Mouse (Mus musculus) heart, embryonic 13.5 days (tissue): ENCODE results near the gene Bmp8b. TPM values are rescaled to one million over a fixed set of nuclear protein-coding genes. Genes with fewer than 3 reads are reported as not detected.
A peak's percentile ranks its signal among the peaks of the same experiment; 100 is the strongest.

Source experiments
- ATAC-seq: fragments of 200-750 bp; cut with Nextera tagmentation; 2 replicates; pipeline ENCODE4 v1.8.0; 2017; ENCODE audit warnings: moderate TSS enrichment; ENCODE audit not compliant: insufficient number of reproducible peaks, low FRiP score, low TSS enrichment; ENCODE audit errors: extremely low read depth
- H3K27ac ChIP-seq: fragments of 300-500 bp; sonication (generic); replicated peaks from 2 replicates; pipeline ENCODE4 v1.5.1; 2015; ENCODE audit warnings: moderate library complexity, mild to moderate bottlenecking, inconsistent platforms
- H3K27me3 ChIP-seq: fragments of 300-500 bp; sonication (generic); replicated peaks from 2 replicates; pipeline ENCODE4 v1.6.1; 2015; ENCODE audit warnings: mild to moderate bottlenecking, inconsistent platforms
- H3K36me3 ChIP-seq: fragments of 300-500 bp; sonication (generic); 2 replicates; pipeline ENCODE4 v1.6.1; 2015; ENCODE audit warnings: mild to moderate bottlenecking, inconsistent platforms
- H3K4me1 ChIP-seq: fragments of 300-500 bp; sonication (generic); 2 replicates; pipeline ENCODE4 v1.6.1; 2015; ENCODE audit warnings: inconsistent platforms
- H3K4me2 ChIP-seq: fragments of 300-500 bp; sonication (generic); 2 replicates; pipeline ENCODE4 v1.6.1; 2015; ENCODE audit warnings: inconsistent platforms, mild to moderate bottlenecking, moderate library complexity
- H3K4me3 ChIP-seq: fragments of 300-500 bp; sonication (generic); 2 replicates; pipeline ENCODE4 v1.5.1; 2015; ENCODE audit warnings: moderate library complexity, mild to moderate bottlenecking, inconsistent platforms
- H3K9ac ChIP-seq: fragments of 300-500 bp; sonication (generic); 2 replicates; pipeline ENCODE4 v1.6.1; 2015; ENCODE audit warnings: inconsistent platforms, mild to moderate bottlenecking, moderate library complexity
- H3K9me3 ChIP-seq: fragments of 300-500 bp; sonication (generic); 2 replicates; pipeline ENCODE4 v1.6.1; 2016; ENCODE audit warnings: inconsistent platforms
- WGBS: fragments of 180-500 bp; shearing (Covaris S2); methylation state at CpG from one replicate; pipeline ENCODE4 v1.1.7; 2015; ENCODE audit warnings: mixed read lengths; 5-methylcytosine and 5-hydroxymethylcytosine counted together
- polyA plus RNA-seq: library from polyadenylated mRNA; unstranded; fragments of >200 nt; fragmentation: Nextera tagmentation; extraction: Ambion mirVana; gene quantifications from 2 replicates; pipeline ENCODE4 v1.2.1, GENCODE M21; 2015

The Bmp8b gene
- polyA plus RNA-seq = 0.08 and 0.15 TPM in 2 replicates

DNA sequence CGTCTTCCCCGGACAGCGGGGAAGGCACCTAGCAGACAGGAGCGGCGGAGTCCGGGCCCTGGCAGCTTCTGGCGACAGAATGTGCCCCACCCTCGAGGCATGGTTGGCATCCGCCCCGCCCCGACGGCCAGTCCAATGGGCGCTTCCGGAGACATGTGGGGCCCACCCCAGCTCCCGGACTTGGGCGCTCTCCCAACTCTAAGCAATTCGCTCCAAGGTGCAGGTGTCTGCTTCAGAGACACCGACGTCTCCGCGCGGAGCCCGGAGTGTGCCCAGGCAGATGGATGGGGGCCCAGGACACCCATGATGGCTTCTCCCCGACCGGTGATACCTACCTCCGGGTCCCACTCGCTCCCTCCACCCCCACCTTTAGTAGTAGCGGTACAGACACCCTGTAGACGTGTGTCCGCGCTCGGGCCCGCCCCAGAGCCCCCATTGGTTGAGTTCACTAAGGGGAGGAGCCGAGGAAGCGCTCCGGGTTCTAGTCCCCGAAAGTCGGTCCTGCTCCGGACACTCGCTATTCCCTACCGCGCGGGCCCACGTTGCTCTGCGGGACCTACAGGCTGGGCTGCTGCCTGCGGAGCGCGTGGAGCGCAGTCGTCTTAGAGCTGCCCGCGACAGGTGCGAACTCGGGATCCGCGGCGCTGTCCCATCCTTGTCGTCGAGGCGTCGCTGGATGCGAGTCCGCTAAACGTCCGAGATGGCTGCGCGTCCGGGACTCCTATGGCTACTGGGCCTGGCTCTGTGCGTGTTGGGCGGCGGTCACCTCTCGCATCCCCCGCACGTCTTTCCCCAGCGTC lies at the start of gene Bmp8b:
TSS of gene Bmp8b (plus strand) at position 515 of the 800 bp plus-strand sequence.
- peaks cover 78% of the 10 kb centered on the region for H3K27me3 ChIP-seq
- ATAC-seq = no peak
- H3K9ac ChIP-seq = peak within 1 kb of the TSS; percentile 34; the same call in 1 of the 2 replicates
- WGBS = 4% methylated on average over 75 of the region's 75 CpGs
- H3K36me3 ChIP-seq = no peaks in the 10 kb centered on the region
- peak within 1 kb of the TSS; percentile 43 for H3K4me3 ChIP-seq
- peak within 1 kb of the TSS; percentile 66 for H3K4me2 ChIP-seq
- H3K4me1 ChIP-seq = peaks cover 11% of the 10 kb centered on the region
- no peaks in the 10 kb centered on the region for H3K9me3 ChIP-seq
- no peak within 1 kb of the TSS for H3K27ac ChIP-seq

DNA sequence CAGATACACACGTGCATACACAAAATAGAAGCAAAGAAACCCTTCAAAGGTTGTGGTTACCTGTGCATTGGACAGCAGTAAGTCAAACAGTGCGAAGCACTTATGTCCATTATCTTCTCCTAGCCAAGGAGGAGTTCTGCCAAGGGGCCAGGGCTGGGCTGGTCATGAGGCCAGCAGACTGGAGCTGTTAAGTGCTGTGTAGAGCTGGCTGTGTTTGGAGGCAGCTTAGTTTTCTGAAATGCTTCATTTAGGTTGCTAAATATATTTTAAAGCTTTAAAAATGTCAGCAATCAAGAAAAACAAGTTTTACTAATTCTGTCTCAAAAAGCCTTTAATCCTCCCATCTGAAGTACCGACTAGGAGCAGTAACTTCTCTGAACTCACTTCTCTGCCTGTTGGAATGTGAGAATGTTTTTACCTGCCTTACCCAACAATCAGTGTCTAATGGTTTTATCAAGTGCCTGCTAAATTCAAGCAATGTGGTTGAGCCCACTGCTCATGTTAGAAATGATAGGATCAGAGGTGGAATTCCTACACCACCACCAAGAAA lies 48.3 kb upstream of the Bmp8b start:
- WGBS = 72% methylated on average over 3 of the region's 3 CpGs

DNA sequence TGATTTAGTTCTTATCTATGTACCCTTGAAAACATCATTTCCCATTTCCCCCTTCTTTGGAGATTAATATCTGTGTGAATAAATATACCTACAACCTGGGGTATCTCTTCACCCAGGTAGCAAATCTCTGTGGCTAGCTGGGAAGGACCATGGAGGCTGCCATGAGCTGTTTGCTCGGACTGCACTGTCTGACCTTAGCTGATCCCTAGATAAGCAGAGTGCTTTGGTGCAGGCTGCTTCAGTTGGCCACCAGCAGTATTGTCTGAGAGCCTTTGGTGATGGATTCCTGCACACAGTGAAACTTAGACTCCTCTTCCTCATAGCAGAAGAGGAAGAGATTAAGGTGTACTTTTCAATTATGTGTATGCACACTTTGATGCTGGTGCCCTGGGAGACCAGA lies 47.0 kb upstream of the Bmp8b start:
- Histone ChIP-seq H3K9ac (no peak overlapping the region), H3K27ac (no peak overlapping the region), H3K4me1 (peaks cover 14% of the 10 kb centered on the region), H3K9me3 (no peaks in the 10 kb centered on the region), H3K4me3 (no peak overlapping the region), H3K36me3 (peaks cover 41% of the 10 kb centered on the region), H3K4me2 (no peak overlapping the region), H3K27me3 (peaks cover 21% of the 10 kb centered on the region)
- 35% methylated on average over 1 of the region's 1 CpGs for WGBS
- ATAC-seq = no peak

More for the DNA sequence above, 48.3 kb upstream of the Bmp8b start:
- Histone ChIP-seq H3K9ac (no peak overlapping the region), H3K27ac (no peak overlapping the region), H3K9me3 (no peaks in the 10 kb centered on the region), H3K4me1 (peaks cover 12% of the 10 kb centered on the region), H3K27me3 (peaks cover 29% of the 10 kb centered on the region), H3K36me3 (peaks cover 55% of the 10 kb centered on the region), H3K4me2 (no peak overlapping the region), H3K4me3 (no peak overlapping the region)
- no peak for ATAC-seq

DNA sequence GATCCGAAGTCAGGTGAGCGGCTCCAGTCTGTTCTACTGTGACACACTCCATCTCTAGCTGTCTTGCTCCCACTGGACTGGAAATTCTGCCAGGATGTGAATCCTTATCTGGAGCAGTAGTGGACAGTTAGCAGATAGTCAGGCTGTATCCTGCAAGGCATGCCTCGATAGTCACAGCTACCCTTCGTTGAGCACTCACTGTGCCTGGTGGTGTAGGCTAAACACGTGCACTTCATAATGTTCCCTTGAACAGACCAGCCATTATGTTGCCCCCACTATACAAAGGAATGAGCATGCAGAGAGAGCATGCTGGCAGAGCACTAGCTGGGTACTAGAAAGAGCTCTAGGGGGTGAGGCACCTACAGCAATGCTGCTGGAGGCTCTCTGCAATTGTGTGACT lies 43.2 kb upstream of the Bmp8b start:
- H3K9me3 ChIP-seq = no peaks in the 10 kb centered on the region
- peaks cover 4% of the 10 kb centered on the region; the same call in 1 of the 2 replicates for H3K36me3 ChIP-seq
- WGBS = 45% methylated on average over 5 of the region's 5 CpGs
- H3K9ac ChIP-seq = no peak overlapping the region
- no peak overlapping the region for H3K4me2 ChIP-seq
- no peak overlapping the region for H3K27ac ChIP-seq
- peaks cover 34% of the 10 kb centered on the region for H3K27me3 ChIP-seq
- H3K4me3 ChIP-seq = no peak overlapping the region
- ATAC-seq = no peak
- peaks cover 6% of the 10 kb centered on the region for H3K4me1 ChIP-seq

DNA sequence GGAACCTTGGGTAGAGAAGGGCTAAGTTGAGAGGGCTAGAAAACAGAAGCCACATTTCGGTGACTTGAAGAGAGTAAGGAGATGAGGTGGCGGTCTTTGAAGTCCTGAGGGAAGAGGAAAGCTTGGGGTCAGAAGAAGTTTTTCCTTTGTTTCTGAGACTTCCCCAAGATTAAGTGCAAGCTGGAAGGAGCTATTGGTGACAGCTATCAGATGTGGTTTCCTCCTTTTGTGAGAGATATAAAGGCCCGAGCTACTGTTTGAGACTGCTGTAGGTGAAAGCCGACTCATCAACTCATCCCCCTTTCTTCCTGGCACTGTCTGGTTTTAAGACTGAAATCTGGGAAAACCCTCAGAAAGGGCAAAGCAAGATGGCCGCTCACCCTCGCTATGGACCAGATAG lies 36.3 kb upstream of the Bmp8b start:
- no peak overlapping the region for H3K4me3 ChIP-seq
- no peaks in the 10 kb centered on the region for H3K36me3 ChIP-seq
- H3K27ac ChIP-seq = no peak overlapping the region
- H3K9me3 ChIP-seq = no peaks in the 10 kb centered on the region
- H3K4me1 ChIP-seq = peaks cover 7% of the 10 kb centered on the region
- peaks cover 66% of the 10 kb centered on the region for H3K27me3 ChIP-seq
- no peak overlapping the region for H3K4me2 ChIP-seq
- WGBS = 63% methylated on average over 6 of the region's 6 CpGs
- no peak for ATAC-seq
- no peak overlapping the region for H3K9ac ChIP-seq

DNA sequence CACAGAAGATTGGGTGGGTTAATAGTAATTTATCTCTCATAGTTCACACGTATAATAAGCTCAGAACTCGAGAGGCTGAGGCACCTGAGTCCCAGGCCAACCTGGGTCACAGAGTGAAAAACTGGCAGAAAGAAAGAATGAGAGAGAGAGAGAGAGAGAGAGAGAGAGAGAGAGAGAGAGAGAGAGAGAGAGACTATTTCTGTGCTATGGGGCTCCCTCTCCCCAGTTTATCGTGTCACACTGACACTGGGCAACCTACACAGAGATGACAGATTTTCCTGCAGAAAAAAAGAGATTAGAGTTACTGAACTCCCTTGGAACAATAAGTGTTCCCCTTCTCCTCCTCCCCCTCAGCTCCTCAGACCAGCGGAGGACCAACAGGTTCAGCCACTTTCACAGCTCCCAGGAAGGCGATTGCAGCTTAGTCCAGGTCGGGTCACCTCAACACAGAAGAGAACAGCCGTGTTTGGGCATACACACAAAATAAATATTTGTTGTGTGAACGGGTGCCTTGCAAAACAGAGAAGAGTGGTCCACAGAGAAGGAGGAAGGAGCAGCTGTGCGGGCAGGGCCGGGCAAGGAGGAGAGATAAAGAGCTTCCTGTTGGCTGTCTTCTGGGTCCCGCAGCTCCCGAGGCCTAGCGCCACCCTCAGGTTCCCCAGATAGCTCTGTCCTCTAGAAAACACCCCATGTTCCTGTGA lies 33.5 kb upstream of the Bmp8b start:
- ATAC-seq = no peak
- WGBS = 5% methylated on average over 13 of the region's 13 CpGs
- Histone ChIP-seq H3K4me3 (peak overlapping the region; percentile 32), H3K27me3 (peaks cover 76% of the 10 kb centered on the region), H3K9me3 (no peaks in the 10 kb centered on the region), H3K9ac (no peak overlapping the region; the same call in 1 of the 2 replicates), H3K4me2 (peak overlapping the region; percentile 60), H3K4me1 (peaks cover 7% of the 10 kb centered on the region), H3K27ac (no peak overlapping the region), H3K36me3 (no peaks in the 10 kb centered on the region)

DNA sequence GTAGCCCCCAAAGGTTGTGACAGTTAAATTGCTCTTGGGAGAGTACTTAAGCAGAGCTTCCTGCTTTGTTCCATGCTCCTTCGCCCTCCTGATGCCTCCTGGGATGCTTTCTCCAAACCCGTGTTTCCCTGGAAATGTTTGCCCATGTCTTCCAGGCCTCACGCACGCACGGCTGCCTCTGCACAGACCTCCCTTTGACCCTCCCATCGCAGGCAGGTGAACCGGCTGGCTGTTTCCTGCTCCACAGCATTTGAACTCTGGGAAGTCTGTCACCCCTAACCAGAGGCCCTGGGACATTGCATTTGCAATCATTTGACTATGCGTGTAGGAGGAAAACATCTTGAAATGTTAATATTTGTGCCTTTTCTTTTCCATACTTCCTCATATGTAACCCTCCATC lies 28.0 kb upstream of the Bmp8b start:
- WGBS = 71% methylated on average over 8 of the region's 8 CpGs
- Histone ChIP-seq H3K9me3 (no peaks in the 10 kb centered on the region), H3K4me3 (no peak overlapping the region), H3K9ac (no peak overlapping the region), H3K4me1 (no peaks in the 10 kb centered on the region), H3K4me2 (no peak overlapping the region), H3K36me3 (no peaks in the 10 kb centered on the region), H3K27ac (no peak overlapping the region), H3K27me3 (peaks cover 58% of the 10 kb centered on the region)
- no peak for ATAC-seq

DNA sequence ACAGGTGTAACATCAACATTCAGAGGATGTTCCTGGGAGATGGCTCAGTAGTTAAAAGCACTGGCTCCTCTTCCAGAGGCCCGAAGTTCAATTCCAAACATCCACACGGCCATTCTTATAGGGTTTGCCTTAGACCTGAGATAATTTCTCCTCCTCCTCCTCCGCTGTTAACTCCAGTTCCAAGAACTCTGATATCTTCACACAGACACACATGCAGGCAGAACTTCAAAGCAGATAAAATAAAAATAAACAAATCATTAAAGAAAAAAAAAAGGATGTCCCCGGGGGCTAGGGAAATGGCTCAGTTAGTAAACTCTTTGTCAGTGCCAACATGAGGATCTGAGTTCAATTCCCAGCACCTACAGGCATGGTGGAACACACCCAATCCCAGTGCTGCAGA lies 26.7 kb upstream of the Bmp8b start:
- H3K4me2 ChIP-seq = no peak overlapping the region
- no peaks in the 10 kb centered on the region for H3K9me3 ChIP-seq
- no peak overlapping the region for H3K27ac ChIP-seq
- peaks cover 61% of the 10 kb centered on the region for H3K27me3 ChIP-seq
- H3K36me3 ChIP-seq = no peaks in the 10 kb centered on the region
- 55% methylated on average over 4 of the region's 4 CpGs for WGBS
- no peaks in the 10 kb centered on the region for H3K4me1 ChIP-seq
- no peak overlapping the region for H3K4me3 ChIP-seq
- H3K9ac ChIP-seq = no peak overlapping the region
- no peak for ATAC-seq

DNA sequence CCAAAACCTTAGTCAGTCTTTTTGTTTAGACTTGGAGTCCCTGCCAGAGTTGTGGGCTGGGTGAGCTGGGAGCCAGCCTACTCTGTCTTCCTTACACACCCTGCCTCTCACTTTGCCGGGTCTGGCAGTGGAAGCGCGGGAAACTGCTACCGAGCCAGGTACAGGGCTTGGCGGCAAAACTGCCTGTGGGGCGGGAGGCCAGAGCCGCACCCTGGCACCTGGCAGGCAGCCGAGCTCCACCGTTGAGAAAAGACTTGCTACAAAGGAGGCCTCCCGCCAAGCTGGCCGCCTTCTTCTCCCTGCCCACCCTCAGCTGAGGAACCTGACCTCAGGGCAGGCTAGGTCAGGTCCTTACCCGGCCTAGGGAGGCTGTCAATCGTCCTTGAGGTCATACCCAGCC lies 24.2 kb upstream of the Bmp8b start:
- Histone ChIP-seq H3K4me2 (no peak overlapping the region), H3K36me3 (no peaks in the 10 kb centered on the region), H3K9me3 (no peaks in the 10 kb centered on the region), H3K27me3 (peaks cover 36% of the 10 kb centered on the region), H3K4me1 (no peaks in the 10 kb centered on the region), H3K9ac (no peak overlapping the region), H3K4me3 (no peak overlapping the region), H3K27ac (no peak overlapping the region)
- WGBS = 40% methylated on average over 13 of the region's 13 CpGs
- ATAC-seq = no peak

DNA sequence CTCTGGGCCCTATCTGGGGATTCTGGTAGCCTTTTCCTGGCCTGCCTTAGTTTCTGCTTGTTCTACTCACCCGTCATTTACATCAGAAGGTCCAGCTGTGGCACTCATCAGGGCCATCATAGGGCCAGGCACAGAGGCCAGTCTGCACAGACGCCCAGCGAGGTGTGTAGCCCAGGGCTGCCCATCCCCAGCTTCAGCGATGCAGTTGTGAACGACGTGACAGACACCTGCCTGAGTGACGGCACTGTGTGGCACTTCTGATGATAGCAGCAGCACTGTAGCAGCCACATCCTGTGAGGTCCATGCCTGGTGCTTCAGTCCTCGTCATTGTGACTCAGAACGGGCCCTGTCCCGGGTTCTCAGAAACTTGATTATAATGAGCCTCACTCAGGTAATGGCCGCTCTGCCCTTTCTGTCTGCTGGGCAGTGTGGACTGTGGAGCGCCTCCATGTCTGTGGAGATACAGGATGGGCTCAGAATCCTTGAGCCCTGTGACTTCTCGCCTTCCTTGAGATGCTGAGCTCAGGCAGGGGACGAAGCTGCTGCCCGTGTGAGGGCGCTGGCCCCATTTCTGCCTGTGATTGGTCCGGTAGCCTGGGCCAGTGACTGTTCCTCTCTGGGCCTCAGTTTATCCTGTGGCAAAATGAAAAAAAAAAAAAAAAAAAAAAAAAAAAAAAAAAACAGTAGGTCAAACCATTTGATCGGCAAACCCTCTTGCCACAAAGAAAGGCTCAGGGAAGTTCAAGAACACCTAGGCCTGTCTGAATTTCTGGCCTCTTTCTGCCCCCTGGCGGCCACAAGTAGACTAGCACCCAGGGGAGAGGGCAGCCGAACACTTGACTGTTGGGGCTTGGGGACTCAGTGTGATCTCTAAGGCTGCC lies 22.4 kb upstream of the Bmp8b start:
- 70% methylated on average over 20 of the region's 20 CpGs for WGBS
- Histone ChIP-seq H3K36me3 (no peaks in the 10 kb centered on the region), H3K27me3 (peaks cover 27% of the 10 kb centered on the region), H3K4me1 (no peaks in the 10 kb centered on the region), H3K27ac (no peak overlapping the region), H3K9me3 (no peaks in the 10 kb centered on the region), H3K9ac (no peak overlapping the region), H3K4me2 (no peak overlapping the region), H3K4me3 (no peak overlapping the region)
- ATAC-seq = no peak
